Comparison of ENCODE assay signal across 8 mouse cellular contexts in the genomic region with DNA sequence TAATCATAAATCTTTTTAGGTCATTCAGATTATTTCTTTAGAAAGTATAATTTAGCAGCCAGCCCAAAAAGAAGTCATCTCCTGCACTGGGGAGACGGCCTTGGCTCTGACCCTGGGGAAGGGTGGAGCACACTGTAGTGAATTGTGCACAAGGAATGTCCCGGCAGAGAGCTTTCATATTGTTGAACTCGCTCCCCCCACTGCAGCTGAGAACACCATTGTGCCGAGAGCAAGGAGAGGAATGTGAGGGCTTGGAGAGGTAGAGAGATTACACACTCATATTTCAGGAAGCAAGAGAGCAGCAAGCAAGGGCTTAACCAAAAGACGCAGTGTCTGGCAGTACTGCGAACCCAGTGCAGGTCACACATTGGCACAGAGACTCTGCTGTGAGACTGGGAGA.
A peak's percentile ranks its signal among the peaks of the same experiment; 100 is the strongest.
DNase-seq lines count a peak whose midpoint lies in the region; ATAC-seq and TF ChIP-seq lines count a peak whose summit lies in the region.

No protein-coding gene starts in this region.

- 17% methylated on average over 6 of the region's 6 CpGs for WGBS in hindbrain, embryonic 13.5 days
- 17% methylated on average over 6 of the region's 6 CpGs for WGBS in lung, postnatal 0 days

- no peak overlapping the region for H3K4me3 ChIP-seq in embryonic fibroblast, embryonic 13.5 days (ENCODE audit: insufficient read depth, low read length)
- no peak overlapping the region for H3K4me3 ChIP-seq in hindbrain, embryonic 13.5 days
- H3K4me3 ChIP-seq in lung, postnatal 0 days (ENCODE audit: low read depth, low read length): no peak overlapping the region

- H3K27ac ChIP-seq in embryonic fibroblast, embryonic 13.5 days (ENCODE audit: insufficient read depth, low read length): peak overlapping the region; percentile 65
- H3K27ac ChIP-seq in hindbrain, embryonic 13.5 days: peak overlapping the region; percentile 30; the same call in 1 of the 2 replicates
- H3K27ac ChIP-seq in lung, postnatal 0 days (ENCODE audit: low read length): peak overlapping the region; percentile 82

- TF ChIP-seq EP300 in lung, postnatal 0 days (IDR thresholded peaks at IDR 0.05): peak; percentile 92

- H3K9me3 ChIP-seq in hindbrain, embryonic 13.5 days: peaks cover 6% of the 10 kb centered on the region; the same call in 1 of the 2 replicates
- no peaks in the 10 kb centered on the region for H3K9me3 ChIP-seq in lung, postnatal 0 days (ENCODE audit: low read length)

- H3K36me3 ChIP-seq in hindbrain, embryonic 13.5 days: no peaks in the 10 kb centered on the region
- no peaks in the 10 kb centered on the region for H3K36me3 ChIP-seq in lung, postnatal 0 days (ENCODE audit: insufficient read depth, low read length)

- ATAC-seq in hindbrain, embryonic 13.5 days (ENCODE audit: low FRiP score): no peak
- ATAC-seq in lung, postnatal 0 days: peak; percentile 94
- no peak for ATAC-seq in monocyte, adult 5-6 weeks (replicated peaks; ENCODE audit: insufficient number of reproducible peaks, low FRiP score, low TSS enrichment, poor library complexity, severe bottlenecking)

- peak; percentile 65 for DNase-seq in gastrocnemius, adult 18-20 months (ENCODE audit: low spot score)
- no peak for DNase-seq in gastrocnemius, postnatal 10 days
- DNase-seq in lung, postnatal 0 days (ENCODE audit: low spot score): peak; percentile 92
- DNase-seq in right cerebral cortex, postnatal 25 days: no peak
- no peak for DNase-seq in right cerebral cortex, adult 2 months (ENCODE audit: low spot score in 2 of 2)

- no peak overlapping the region for H3K4me2 ChIP-seq in hindbrain, embryonic 13.5 days
- H3K4me2 ChIP-seq in lung, postnatal 0 days (replicated peaks; ENCODE audit: low read depth, low read length): no peak overlapping the region

- H3K4me1 ChIP-seq in embryonic fibroblast, embryonic 13.5 days (ENCODE audit: control insufficient read depth, insufficient read depth, low read length): peaks cover 9% of the 10 kb centered on the region
- peaks cover 30% of the 10 kb centered on the region for H3K4me1 ChIP-seq in hindbrain, embryonic 13.5 days (replicated peaks)
- H3K4me1 ChIP-seq in lung, postnatal 0 days (ENCODE audit: insufficient read depth, low read depth, low read length): peaks cover 19% of the 10 kb centered on the region; the same call in 1 of the 2 replicates

- no peak for TF ChIP-seq POLR2A in embryonic fibroblast, embryonic 13.5 days (IDR thresholded peaks at IDR 0.05; ENCODE audit: low read depth, low read length)

- no peak overlapping the region for H3K9ac ChIP-seq in hindbrain, embryonic 13.5 days
- H3K9ac ChIP-seq in lung, postnatal 0 days (replicated peaks; ENCODE audit: low read depth): no peak overlapping the region

- 0 out of 2 replicates have a peak, but pooled peaks cover 3% of the 10 kb centered on the region for H3K27me3 ChIP-seq in hindbrain, embryonic 13.5 days
- no peaks in the 10 kb centered on the region for H3K27me3 ChIP-seq in lung, postnatal 0 days (replicated peaks; ENCODE audit: insufficient read depth, low read length)

- no peak for TF ChIP-seq CTCF in embryonic fibroblast, embryonic 13.5 days (IDR thresholded peaks at IDR 0.05; ENCODE audit: borderline replicate concordance, insufficient read depth, low read length)
- TF ChIP-seq CTCF in lung, postnatal 0 days (IDR thresholded peaks at IDR 0.05): no peak

Comparison
In these comparisons a context has a peak if more than half of its experiments do, and no peak if none do; other contexts are left out.
1. DNase-seq: peak in gastrocnemius, adult 18-20 months (single experiment) and lung, postnatal 0 days (single experiment); none in gastrocnemius, postnatal 10 days (single experiment), right cerebral cortex, postnatal 25 days (single experiment) and right cerebral cortex, adult 2 months (0 of 2).
2. H3K27ac ChIP-seq: peak in every context shown above with its lines; median percentile 82 in lung, postnatal 0 days; 65 in embryonic fibroblast, embryonic 13.5 days; 30 in hindbrain, embryonic 13.5 days.